ENCODE assay signal across 8 mouse cellular contexts in genomic region chr7:44670803-44671202, GRCm38 (mm10). TPM values are rescaled to one million over a fixed set of nuclear protein-coding genes. Genes with fewer than 3 reads are reported as not detected.
DNase-seq lines count a peak whose midpoint lies in the region; ATAC-seq lines count a peak whose summit lies in the region.

Gene Myh14 (minus strand): TSS chr7:44670843.

- peaks cover 14% of the 10 kb centered on the region for H3K27me3 ChIP-seq in liver, embryonic 16.5 days (ENCODE audit: control insufficient read depth, insufficient read depth, low read depth, low read length)
- H3K27me3 ChIP-seq in neural tube, embryonic 14.5 days (ENCODE audit: control insufficient read depth, insufficient read depth, low read length) = peaks cover 4% of the 10 kb centered on the region; the same call in 1 of the 2 replicates

- H3K4me3 ChIP-seq in liver, embryonic 16.5 days (ENCODE audit: low read depth, low read length) = peak within 1 kb of the TSS; percentile 10; the same call in 1 of the 2 replicates
- peak within 1 kb of the TSS; percentile 24 for H3K4me3 ChIP-seq in neural tube, embryonic 14.5 days (ENCODE audit: low read depth, low read length)

- H3K9ac ChIP-seq in liver, embryonic 16.5 days (ENCODE audit: low read depth, low read length) = no peak within 1 kb of the TSS
- no peak within 1 kb of the TSS; the same call in 1 of the 2 replicates for H3K9ac ChIP-seq in neural tube, embryonic 14.5 days (replicated peaks; ENCODE audit: low read depth, low read length)

- H3K9me3 ChIP-seq in liver, embryonic 16.5 days (replicated peaks; ENCODE audit: control insufficient read depth, low read length) = no peaks in the 10 kb centered on the region; the same call in 1 of the 2 replicates
- no peaks in the 10 kb centered on the region for H3K9me3 ChIP-seq in neural tube, embryonic 14.5 days (ENCODE audit: control insufficient read depth, low read length)

- H3K27ac ChIP-seq in liver, embryonic 16.5 days (ENCODE audit: low read length) = no peak within 1 kb of the TSS
- no peak within 1 kb of the TSS; the same call in 1 of the 2 replicates for H3K27ac ChIP-seq in neural tube, embryonic 14.5 days (ENCODE audit: low read depth, low read length)

- H3K4me1 ChIP-seq in liver, embryonic 16.5 days (ENCODE audit: control insufficient read depth, low read depth, low read length) = peaks cover 3% of the 10 kb centered on the region; the same call in 1 of the 2 replicates
- H3K4me1 ChIP-seq in neural tube, embryonic 14.5 days (ENCODE audit: control insufficient read depth, insufficient read depth, low read length) = no peaks in the 10 kb centered on the region

- H3K36me3 ChIP-seq in liver, embryonic 16.5 days (ENCODE audit: control insufficient read depth, insufficient read depth) = no peaks in the 10 kb centered on the region
- H3K36me3 ChIP-seq in neural tube, embryonic 14.5 days (ENCODE audit: control insufficient read depth, insufficient read depth, low read length) = no peaks in the 10 kb centered on the region

- peak; percentile 95 for ATAC-seq in frontal cortex, adult (ENCODE audit: low TSS enrichment)
- ATAC-seq in liver, embryonic 16.5 days (ENCODE audit: low read depth) = peak; percentile 90
- peak; percentile 97 for ATAC-seq in neural tube, embryonic 14.5 days (ENCODE audit: low read depth)

- peak; percentile 99 for DNase-seq in Muller cell, postnatal 12 days (ENCODE audit: inconsistent ontology term)
- DNase-seq in cerebellum, adult 9-11 months = peak; percentile 99
- peak; percentile 92 for DNase-seq in heart, postnatal 4 days
- DNase-seq in layer of hippocampus, adult 18-20 months (ENCODE audit: low spot score in 2 of 2) = peak; percentile 94 to 97
- peak; percentile 15 for DNase-seq in thymus, postnatal 25 days

- H3K4me2 ChIP-seq in liver, embryonic 16.5 days (ENCODE audit: low read depth, low read length) = peak within 1 kb of the TSS; percentile 38
- peak within 1 kb of the TSS; percentile 41 for H3K4me2 ChIP-seq in neural tube, embryonic 14.5 days (ENCODE audit: low read depth, low read length)

- 2% methylated on average over 22 of the region's 23 CpGs for WGBS in liver, embryonic 16.5 days (ENCODE audit: insufficient replicate concordance)
- under 1% methylated on average over 22 of the region's 23 CpGs for WGBS in neural tube, embryonic 14.5 days

RNA-seq across cellular contexts. Expression of gene Myh14, which starts in this region (rescaled TPM):
- total RNA-seq in heart, postnatal 4 days (2021) = 10 to 100 TPM; 11.8 to 14.3 TPM
- 10 to 100 TPM; 31.4 to 33.4 TPM for total RNA-seq in layer of hippocampus, adult 18-20 months (2021)
- polyA plus RNA-seq in liver, embryonic 16.5 days (2015; fragmentation: Nextera tagmentation; extraction: Ambion mirVana) = 0.25 and 0.77 TPM in 2 replicates
- polyA plus RNA-seq in neural tube, embryonic 14.5 days (2014; fragmentation: Nextera tagmentation; extraction: Ambion mirVana) = 2.6 and 3.6 TPM in 2 replicates

Comparison
In these comparisons a context has a peak if more than half of its experiments do, and no peak if none do; other contexts are left out.
1. Peak in ATAC-seq, H3K4me3 ChIP-seq and H3K4me2 ChIP-seq in liver, embryonic 16.5 days; RNA of the gene not detected or under 1 TPM.
2. DNase-seq: peak in every context shown above with its lines; median percentile 99 in Muller cell, postnatal 12 days; 99 in cerebellum, adult 9-11 months; 96 in layer of hippocampus, adult 18-20 months; 92 in heart, postnatal 4 days; 15 in thymus, postnatal 25 days.